Mouse (Mus musculus) embryonic fibroblast, embryonic 13.5 days (primary cell): Measurements from ENCODE around the gene Sh2b3. TPM values are rescaled to one million over a fixed set of nuclear protein-coding genes. Genes with fewer than 3 reads are reported as not detected.

Experiments used
- H3K27ac ChIP-seq: 2 replicates; pipeline ENCODE4 v1.5.1; 2012; ENCODE audit warnings: low read length, control low read depth, inconsistent platforms; ENCODE audit not compliant: insufficient read depth
- H3K4me1 ChIP-seq: 2 replicates; pipeline ENCODE4 v1.6.1; 2011; ENCODE audit warnings: low read length; ENCODE audit not compliant: control insufficient read depth, insufficient read depth
- H3K4me3 ChIP-seq: 2 replicates; pipeline ENCODE4 v1.5.1; 2011; ENCODE audit warnings: mild to moderate bottlenecking, control low read depth, low read length; ENCODE audit not compliant: insufficient read depth
- CTCF ChIP-seq: IDR thresholded peaks from 2 replicates; pipeline ENCODE4 v1.5.1; 2011; ENCODE audit warnings: mild to moderate bottlenecking, control low read depth, low read length, moderate library complexity, borderline replicate concordance; ENCODE audit not compliant: insufficient read depth
- POLR2A ChIP-seq: IDR thresholded peaks from 2 replicates; pipeline ENCODE4 v1.6.1; 2011; ENCODE audit warnings: low read depth, mild to moderate bottlenecking, control low read depth, low read length, moderate library complexity
- polyA plus RNA-seq: library from polyadenylated mRNA; stranded (reverse); fragments of >200 nt; gene quantifications from 2 replicates; pipeline ENCODE4 v1.2.4, GENCODE M21; 2011; ENCODE audit warnings: low read depth; ENCODE audit not compliant: missing spikeins, insufficient read length

Gene Sh2b3
- polyA plus RNA-seq, 1 experiment = 21.1 TPM

GRCm38 (mm10) chr5:121778485-121779119 lies 58.8 kb downstream of the Sh2b3 start:
- Histone ChIP-seq H3K27ac (no peak overlapping the region), H3K4me1 (0 out of 2 replicates have a peak, but pooled peaks cover under 1% of the 10 kb centered on the region), H3K4me3 (no peak overlapping the region)
- no peak for TF ChIP-seq CTCF

GRCm38 (mm10) chr5:121771611-121772010 lies 65.8 kb downstream of the Sh2b3 start:
- peaks cover 6% of the 10 kb centered on the region; the same call in 1 of the 2 replicates for H3K4me1 ChIP-seq
- H3K27ac ChIP-seq = no peak overlapping the region
- TF ChIP-seq CTCF (no peak), POLR2A (no peak)
- no peak overlapping the region for H3K4me3 ChIP-seq

- Histone ChIP-seq H3K4me1 (peaks cover 9% of the 10 kb centered on the region), H3K4me3 (no peak overlapping the region), H3K27ac (no peak overlapping the region)
- TF ChIP-seq POLR2A (no peak), CTCF (no peak)
Observed at GRCm38 (mm10) chr5:121769827-121770226, 67.6 kb downstream of the Sh2b3 start.

GRCm38 (mm10) chr5:121767564-121767963 lies 69.9 kb downstream of the Sh2b3 start:
- Histone ChIP-seq H3K4me1 (peaks cover 13% of the 10 kb centered on the region), H3K4me3 (no peak overlapping the region), H3K27ac (no peak overlapping the region)
- TF ChIP-seq CTCF = no peak
- no peak for TF ChIP-seq POLR2A

- no peak for TF ChIP-seq POLR2A
- TF ChIP-seq CTCF = no peak
- Histone ChIP-seq H3K4me3 (no peak overlapping the region), H3K27ac (no peak overlapping the region), H3K4me1 (peaks cover 13% of the 10 kb centered on the region)
Observed at GRCm38 (mm10) chr5:121766038-121766773, 71.2 kb downstream of the Sh2b3 start.

Other genes with a start within 250 kb of the Sh2b3 start
- 167 and 221 TPM in 2 replicates for gene Aldh2, start 243.8 kb downstream of the Sh2b3 start, polyA plus RNA-seq
- gene Acad12, start 218.7 kb downstream of the Sh2b3 start, polyA plus RNA-seq = 3.1 and 3.8 TPM in 2 replicates
- 2.3 and 2.7 TPM in 2 replicates for gene Acad10, start 177.1 kb downstream of the Sh2b3 start, polyA plus RNA-seq
- 41.4 and 46.3 TPM in 2 replicates for gene Brap, start 177.1 kb downstream of the Sh2b3 start, polyA plus RNA-seq
- gene Atxn2, start 126.3 kb downstream of the Sh2b3 start, polyA plus RNA-seq = 174 and 196 TPM in 2 replicates
- 4.8 and 6.4 TPM in 2 replicates for gene Pheta1, start 11.3 kb upstream of the Sh2b3 start, polyA plus RNA-seq
- gene Cux2, start 212.5 kb upstream of the Sh2b3 start, polyA plus RNA-seq = 1.0 TPM in 1 of 2 replicates, not detected in the other